Mouse (Mus musculus) 3134 (cell line): ENCODE results near the gene Klhl32.

Experiments used
- DNase-seq: peaks from one replicate; pipeline ENCODE4 v3.0.0-alpha.2; 2011; ENCODE audit warnings: low spot score; ENCODE audit not compliant: insufficient read length; ENCODE audit errors: extremely low read depth

The Klhl32 gene

GRCm38 (mm10) chr4:24642306-24642705 lies 208.6 kb downstream of the Klhl32 start:
- no peak for DNase-seq

GRCm38 (mm10) chr4:24631177-24631911 lies 219.6 kb downstream of the Klhl32 start:
- no peak for DNase-seq

GRCm38 (mm10) chr4:24630430-24630829 lies 220.5 kb downstream of the Klhl32 start:
- DNase-seq: no peak

GRCm38 (mm10) chr4:24627871-24628270 lies 223.1 kb downstream of the Klhl32 start:
- DNase-seq: no peak

GRCm38 (mm10) chr4:24626686-24627085 lies 224.2 kb downstream of the Klhl32 start:
- DNase-seq: no peak

GRCm38 (mm10) chr4:24625951-24626584 lies 224.9 kb downstream of the Klhl32 start:
- DNase-seq: no peak

GRCm38 (mm10) chr4:24621422-24622187 lies 229.3 kb downstream of the Klhl32 start:
- DNase-seq: no peak

GRCm38 (mm10) chr4:24620440-24620839 lies 230.5 kb downstream of the Klhl32 start:
- no peak for DNase-seq

- no peak for DNase-seq
Observed at GRCm38 (mm10) chr4:24620005-24620404, 230.9 kb downstream of the Klhl32 start.

GRCm38 (mm10) chr4:24609564-24609963 lies 241.4 kb downstream of the Klhl32 start:
- no peak for DNase-seq

GRCm38 (mm10) chr4:24609085-24609484 lies 241.8 kb downstream of the Klhl32 start:
- no peak for DNase-seq

- no peak for DNase-seq
Observed at GRCm38 (mm10) chr4:24601711-24602110, 249.2 kb downstream of the Klhl32 start.

GRCm38 (mm10) chr4:24598637-24599036 lies 252.3 kb downstream of the Klhl32 start:
- no peak for DNase-seq

- DNase-seq: no peak
Observed at GRCm38 (mm10) chr4:24596942-24597611, 253.8 kb downstream of the Klhl32 start.

GRCm38 (mm10) chr4:24594824-24595223 lies 256.1 kb downstream of the Klhl32 start:
- DNase-seq: no peak

- no peak for DNase-seq
Observed at GRCm38 (mm10) chr4:24583997-24584396, 266.9 kb downstream of the Klhl32 start.

GRCm38 (mm10) chr4:24582295-24582694 lies 268.6 kb downstream of the Klhl32 start:
- DNase-seq: no peak

- DNase-seq: no peak
Observed at GRCm38 (mm10) chr4:24577594-24577993, 273.3 kb downstream of the Klhl32 start.

GRCm38 (mm10) chr4:24574276-24574675 lies 276.6 kb downstream of the Klhl32 start:
- peak; percentile 50 for DNase-seq

- peak; percentile 56 for DNase-seq
Observed at GRCm38 (mm10) chr4:24568989-24569556, 281.9 kb downstream of the Klhl32 start.

GRCm38 (mm10) chr4:24568026-24568425 lies 282.9 kb downstream of the Klhl32 start:
- no peak for DNase-seq
